Mouse (Mus musculus): ENCODE results near the gene Tox3.

- TF ChIP-seq USF1 (IDR thresholded peaks at IDR 0.05; ENCODE audit: low read depth) (no peak), MYOD1 (IDR thresholded peaks at IDR 0.05; ENCODE audit: control insufficient read depth, insufficient read length, low read depth) (no peak), CTCF (IDR thresholded peaks at IDR 0.05; ENCODE audit: control insufficient read depth, insufficient read depth, insufficient read length) (no peak), MAX (IDR thresholded peaks at IDR 0.05) (no peak), MYOG (IDR thresholded peaks at IDR 0.05; ENCODE audit: control insufficient read depth, extremely low read depth, insufficient read length) (no peak), CEBPB (IDR thresholded peaks at IDR 0.05; ENCODE audit: low read depth) (no peak), FOSL1 (IDR thresholded peaks at IDR 0.05; ENCODE audit: insufficient read depth, low read length, poor library complexity, severe bottlenecking) (no peak)
These were observed 6.6 kb upstream of the Tox3 start for GRCm38 (mm10) chr8:90354782-90355181.
